Mouse (Mus musculus) gastrocnemius, adult 8-10 months (tissue): ENCODE measurements around the gene Gsx1. TPM values are rescaled to one million over a fixed set of nuclear protein-coding genes. Genes with fewer than 3 reads are reported as not detected.

Experiments
- DNase-seq, 2 experiments: peaks; one replicate each; pipeline ENCODE4 v3.0.0; 2022; ENCODE audit warnings: low spot score in 2 of 2
- total RNA-seq, 4 experiments: library from RNA; stranded (reverse); gene quantifications; 2 replicates each; pipeline ENCODE4 v1.2.4; 2022

The Gsx1 gene
- total RNA-seq, 4 experiments from 2014 or later: not detected

- no peak for DNase-seq
These were observed 16.4 kb downstream of the Gsx1 start for GRCm38 (mm10) chr5:147204905-147205304.

- DNase-seq: no peak
These were observed 19.4 kb downstream of the Gsx1 start for GRCm38 (mm10) chr5:147207852-147208251.

- no peak for DNase-seq
These were observed 20.0 kb downstream of the Gsx1 start for GRCm38 (mm10) chr5:147208471-147208870.

- peak; percentile 36 to 50 for DNase-seq
These were observed 39.0 kb downstream of the Gsx1 start for GRCm38 (mm10) chr5:147227354-147228112.

GRCm38 (mm10) chr5:147235406-147236309 is 47.2 kb downstream of the Gsx1 start:
- DNase-seq: no peak

Other genes with a start within 250 kb of the Gsx1 start
- 10 to 100 TPM; 26.2 to 31.3 (median 28.5) TPM for gene Gtf3a, start 240.0 kb upstream of the Gsx1 start, total RNA-seq
- gene Mtif3, start 224.9 kb upstream of the Gsx1 start, total RNA-seq: 10 to 100 TPM; 22.4 to 28.6 (median 23.5) TPM
- gene Lnx2, start 112.1 kb upstream of the Gsx1 start, total RNA-seq: 1 to 10 TPM; 1.8 to 2.0 (median 1.9) TPM
- gene Polr1d, start 111.6 kb upstream of the Gsx1 start, total RNA-seq: 10 to 100 TPM; 81.9 to 91.0 (median 83.4) TPM
- not detected for gene Pdx1, start 81.3 kb downstream of the Gsx1 start, total RNA-seq
- gene Cdx2, start 118.6 kb downstream of the Gsx1 start, total RNA-seq: not detected
- gene Urad, start 133.7 kb downstream of the Gsx1 start, total RNA-seq: not detected
- gene Flt3, start 211.8 kb downstream of the Gsx1 start, total RNA-seq: not detected
- gene Pan3, start 241.5 kb downstream of the Gsx1 start, total RNA-seq: 10 to 100 TPM; 12.9 to 18.4 (median 15.4) TPM